9 mouse cellular contexts compared by ENCODE assay signal in the genomic region with DNA sequence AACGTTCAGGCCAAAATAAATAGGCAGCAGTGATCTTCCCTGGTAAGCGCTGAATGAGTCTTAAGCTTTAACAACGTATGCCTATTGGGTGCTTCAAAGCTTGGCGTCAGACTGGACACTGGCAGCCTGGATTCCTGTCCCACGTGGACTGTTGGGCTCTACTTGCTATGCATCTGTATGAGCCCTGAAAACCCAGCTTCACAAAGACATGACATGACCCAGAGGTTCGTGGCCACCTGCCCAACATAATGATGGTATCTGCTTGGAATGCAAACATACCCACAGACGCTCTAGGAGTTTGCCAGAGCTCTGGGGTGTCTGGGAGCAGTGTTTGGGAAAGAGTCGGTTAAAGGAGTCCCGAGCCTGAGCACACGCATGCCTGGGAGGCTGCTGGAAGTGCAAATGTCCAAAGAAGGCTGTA. TPM values are rescaled to one million over a fixed set of nuclear protein-coding genes. Genes with fewer than 3 reads are reported as not detected.
DNase-seq lines count a peak whose midpoint lies in the region; ATAC-seq and TF ChIP-seq lines count a peak whose summit lies in the region.
"Had no signal": no experiment of that assay in that cellular context is flagged by ENCODE, and none has a peak within 500 bp of the region (broad histone marks: within the 10 kb centered on the region; RNA-seq: fewer than 3 reads in every experiment).

No protein-coding gene starts in this region.

- H3K4me3 ChIP-seq in layer of hippocampus, adult 2 months, result no peak overlapping the region
- no peak overlapping the region for H3K4me3 ChIP-seq in brown adipose tissue, adult 24 weeks (ENCODE audit: insufficient read depth, low read depth, low read length)
- H3K4me3 ChIP-seq in heart, embryonic 16.5 days (ENCODE audit: low read length), result no peak overlapping the region
- H3K4me3 ChIP-seq: embryonic facial prominence, embryonic 12.5 days had no signal

- H3K9ac ChIP-seq in heart, embryonic 16.5 days (ENCODE audit: low read length), result peak overlapping the region; percentile 45
- H3K9ac ChIP-seq: embryonic facial prominence, embryonic 12.5 days had no signal

- peak; percentile 63 for ATAC-seq in heart, embryonic 16.5 days (replicated peaks; ENCODE audit: extremely low read depth, insufficient read depth, low FRiP score)
- ATAC-seq in inflammation-experienced regulatory T-cells, adult 6 months, result no peak

- WGBS in heart, embryonic 16.5 days, result 18% methylated on average over 10 of the region's 10 CpGs

- 0 out of 2 replicates have a peak, but pooled peaks cover under 1% of the 10 kb centered on the region for H3K36me3 ChIP-seq in heart, embryonic 16.5 days (ENCODE audit: control insufficient read depth, insufficient read depth)
- H3K36me3 ChIP-seq: embryonic facial prominence, embryonic 12.5 days had no signal

- peak overlapping the region; percentile 28; the same call in 1 of the 2 replicates for H3K27ac ChIP-seq in layer of hippocampus, adult 2 months
- H3K27ac ChIP-seq in brown adipose tissue, adult 24 weeks (replicated peaks; ENCODE audit: low read depth, low read length), result peak overlapping the region; percentile 98
- H3K27ac ChIP-seq in heart, embryonic 16.5 days (ENCODE audit: low read length), result peak overlapping the region; percentile 83
- H3K27ac ChIP-seq: embryonic facial prominence, embryonic 12.5 days had no signal

- peaks cover 72% of the 10 kb centered on the region for H3K4me1 ChIP-seq in brown adipose tissue, adult 24 weeks (ENCODE audit: control insufficient read depth, insufficient read depth, insufficient read length, low read length)
- H3K4me1 ChIP-seq in heart, embryonic 16.5 days (ENCODE audit: control insufficient read depth, insufficient read depth, low read length), result peaks cover 77% of the 10 kb centered on the region

- H3K4me2 ChIP-seq in heart, embryonic 16.5 days (ENCODE audit: low read depth, low read length), result no peak overlapping the region; the same call in 1 of the 2 replicates
- H3K4me2 ChIP-seq: embryonic facial prominence, embryonic 12.5 days had no signal

- no peak for TF ChIP-seq CTCF in layer of hippocampus, adult 2 months (conservative IDR thresholded peaks at IDR 0.05)

- H3K9me3 ChIP-seq in heart, embryonic 16.5 days (replicated peaks; ENCODE audit: control insufficient read depth, low read length), result no peaks in the 10 kb centered on the region
- H3K9me3 ChIP-seq: embryonic facial prominence, embryonic 12.5 days had no signal

- no peak for DNase-seq in layer of hippocampus, adult 2 months (ENCODE audit: low spot score in 2 of 2)
- no peak for DNase-seq in layer of hippocampus, postnatal 25 days (ENCODE audit: extremely low spot score in 1 of 2, low spot score in 1 of 2)
- peak; percentile 67 for DNase-seq in lung, postnatal 36 days
- no peak for DNase-seq in layer of hippocampus, postnatal 10 days (ENCODE audit: low spot score in 2 of 2)
- no peak for DNase-seq in left cerebral cortex, adult 11 months (ENCODE audit: low spot score)

- no peaks in the 10 kb centered on the region for H3K27me3 ChIP-seq in heart, embryonic 16.5 days (ENCODE audit: control insufficient read depth, insufficient read depth, low read length)
- H3K27me3 ChIP-seq: embryonic facial prominence, embryonic 12.5 days had no signal

RNA-seq across cellular contexts. Expression of a gene that starts 22.8 kb away (rescaled TPM):
- 10 to 100 TPM; 60.3 to 65.9 TPM for total RNA-seq in layer of hippocampus, adult 2 months (2021)
- total RNA-seq in layer of hippocampus, postnatal 25 days (2021), result 10 to 100 TPM; 60.3 to 69.1 TPM
- 134 and 142 TPM in 2 replicates for polyA plus RNA-seq in brown adipose tissue, adult 24 weeks (2012; ENCODE audit: insufficient read depth, insufficient read length, missing spikeins)
- polyA plus RNA-seq in heart, embryonic 16.5 days (2015; fragmentation: Nextera tagmentation; extraction: Ambion mirVana), result 17.8 and 19.5 TPM in 2 replicates
- total RNA-seq in layer of hippocampus, postnatal 10 days (2021), result 10 to 100 TPM; 59.7 to 63.2 TPM
- 10 to 100 TPM in 2 of 3 experiments, 1 to 10 TPM in 1; 9.8 to 12.4 (median 12.0) TPM for polyA plus RNA-seq in inflammation-experienced regulatory T-cells, adult 6 months (2017; shearing (Covaris generic))

RNA-seq across cellular contexts. Expression of a gene that starts 28.7 kb away (rescaled TPM):
- 10 to 100 TPM; 16.8 to 17.6 TPM for total RNA-seq in layer of hippocampus, adult 2 months (2021)
- 10 to 100 TPM; 11.6 to 14.8 TPM for total RNA-seq in layer of hippocampus, postnatal 25 days (2021)
- polyA plus RNA-seq in brown adipose tissue, adult 24 weeks (2012; ENCODE audit: insufficient read depth, insufficient read length, missing spikeins), result 10.2 and 14.9 TPM in 2 replicates
- 8.3 and 8.5 TPM in 2 replicates for polyA plus RNA-seq in heart, embryonic 16.5 days (2015; fragmentation: Nextera tagmentation; extraction: Ambion mirVana)
- 10 to 100 TPM; 13.6 to 16.6 TPM for total RNA-seq in layer of hippocampus, postnatal 10 days (2021)
- 1 to 10 TPM; 5.9 to 7.6 (median 7.4) TPM for polyA plus RNA-seq in inflammation-experienced regulatory T-cells, adult 6 months (2017; shearing (Covaris generic))

RNA-seq across cellular contexts. Expression of a gene that starts 28.9 kb away (rescaled TPM):
- total RNA-seq in layer of hippocampus, adult 2 months (2021), result 10 to 100 TPM; 35.6 TPM
- 10 to 100 TPM; 36.9 to 37.3 TPM for total RNA-seq in layer of hippocampus, postnatal 25 days (2021)
- 9.7 and 13.5 TPM in 2 replicates for polyA plus RNA-seq in brown adipose tissue, adult 24 weeks (2012; ENCODE audit: insufficient read depth, insufficient read length, missing spikeins)
- 6.9 and 7.3 TPM in 2 replicates for polyA plus RNA-seq in heart, embryonic 16.5 days (2015; fragmentation: Nextera tagmentation; extraction: Ambion mirVana)
- total RNA-seq in layer of hippocampus, postnatal 10 days (2021), result 10 to 100 TPM; 37.5 to 37.9 TPM
- 1 to 10 TPM; 5.8 to 8.6 (median 6.9) TPM for polyA plus RNA-seq in inflammation-experienced regulatory T-cells, adult 6 months (2017; shearing (Covaris generic))

Comparison
In these comparisons a context has a peak if more than half of its experiments do, and no peak if none do; other contexts are left out.
1. H3K27ac ChIP-seq: peak in every context shown above with its lines; median percentile 98 in brown adipose tissue, adult 24 weeks; 83 in heart, embryonic 16.5 days; 28 in layer of hippocampus, adult 2 months.